Mouse (Mus musculus) erythroblast, embryonic 14.5 days (primary cell): ENCODE results near the gene Mrpl16.

Experiments used
- GATA1 ChIP-seq: IDR thresholded peaks from 2 replicates; pipeline ENCODE4 v1.6.1; 2012; ENCODE audit warnings: low read length, inconsistent platforms, mixed read lengths
- TAL1 ChIP-seq: IDR thresholded peaks from 3 replicates; pipeline ENCODE4 v1.6.1; 2012; ENCODE audit warnings: low read length, inconsistent platforms, mixed read lengths

GRCm38 (mm10) chr19:11810856-11811255 is 40.7 kb downstream of the Mrpl16 start:
- TF ChIP-seq TAL1 = no peak
- TF ChIP-seq GATA1 = no peak
